Mouse (Mus musculus) c-Kit-positive CD71-negative TER-119-negative erythroid progenitor cells, embryonic 14.5 days (primary cell): ENCODE results near the gene Ccdc106.
"Not testable (repeated sequence)": the region's sequence is repeated elsewhere in the genome, so short reads cannot be mapped to it uniquely, and the experiment has no call there.

Source experiments
- DNase-seq: peaks from one replicate; pipeline ENCODE4 v3.0.0-alpha.2; 2013; ENCODE audit warnings: low read depth

The Ccdc106 gene

GRCm38 (mm10) chr7:5051193-5052192 is 31.1 kb downstream of the Ccdc106 start, which contains the start of gene Zfp580:
Gene Zfp580 (plus strand): TSS chr7:5051538.
- no peak for DNase-seq

- no peak for DNase-seq
Observed at GRCm38 (mm10) chr7:5052438-5052837, 32.1 kb downstream of the Ccdc106 start.

- DNase-seq: no peak
Observed at GRCm38 (mm10) chr7:5052931-5053343, 32.6 kb downstream of the Ccdc106 start.

GRCm38 (mm10) chr7:5053456-5054179 is 33.3 kb downstream of the Ccdc106 start:
- DNase-seq: no peak

GRCm38 (mm10) chr7:5056651-5057263 is 36.4 kb downstream of the Ccdc106 start:
- no peak for DNase-seq

GRCm38 (mm10) chr7:5057381-5057780 is 37.0 kb downstream of the Ccdc106 start:
- no peak for DNase-seq

- no peak for DNase-seq
Observed at GRCm38 (mm10) chr7:5057804-5058203, 37.5 kb downstream of the Ccdc106 start.

- no peak for DNase-seq
Observed at GRCm38 (mm10) chr7:5058631-5059030, 38.3 kb downstream of the Ccdc106 start.

- no peak for DNase-seq
Observed at GRCm38 (mm10) chr7:5059421-5059820, 39.1 kb downstream of the Ccdc106 start.

- peak; percentile 61 for DNase-seq
Observed at GRCm38 (mm10) chr7:5060239-5060731, 39.9 kb downstream of the Ccdc106 start.

GRCm38 (mm10) chr7:5060944-5061773 is 40.8 kb downstream of the Ccdc106 start:
- DNase-seq: peak; percentile 95

GRCm38 (mm10) chr7:5061774-5062359 is 41.5 kb downstream of the Ccdc106 start, which contains the start of gene U2af2:
Gene U2af2 (plus strand): TSS chr7:5062143.
- DNase-seq: peak; percentile 62

GRCm38 (mm10) chr7:5062360-5063001 is 42.1 kb downstream of the Ccdc106 start:
- peak; percentile 81 for DNase-seq

- DNase-seq: no peak
Observed at GRCm38 (mm10) chr7:5064886-5065285, 44.5 kb downstream of the Ccdc106 start.

- DNase-seq: no peak
Observed at GRCm38 (mm10) chr7:5073586-5073985, 53.2 kb downstream of the Ccdc106 start.

- no peak for DNase-seq
Observed at GRCm38 (mm10) chr7:5074984-5075383, 54.6 kb downstream of the Ccdc106 start.

GRCm38 (mm10) chr7:5076931-5077330 is 56.6 kb downstream of the Ccdc106 start:
- no peak for DNase-seq

GRCm38 (mm10) chr7:5079365-5080009 is 59.1 kb downstream of the Ccdc106 start:
- DNase-seq: not testable (repeated sequence)

- DNase-seq: peak; percentile 91
Observed at GRCm38 (mm10) chr7:5080010-5080751, 59.8 kb downstream of the Ccdc106 start, which contains the start of gene Epn1. Gene Epn1 (plus strand): TSS chr7:5080235.
